27 mouse cellular contexts compared by ENCODE assay signal in the genomic region with DNA sequence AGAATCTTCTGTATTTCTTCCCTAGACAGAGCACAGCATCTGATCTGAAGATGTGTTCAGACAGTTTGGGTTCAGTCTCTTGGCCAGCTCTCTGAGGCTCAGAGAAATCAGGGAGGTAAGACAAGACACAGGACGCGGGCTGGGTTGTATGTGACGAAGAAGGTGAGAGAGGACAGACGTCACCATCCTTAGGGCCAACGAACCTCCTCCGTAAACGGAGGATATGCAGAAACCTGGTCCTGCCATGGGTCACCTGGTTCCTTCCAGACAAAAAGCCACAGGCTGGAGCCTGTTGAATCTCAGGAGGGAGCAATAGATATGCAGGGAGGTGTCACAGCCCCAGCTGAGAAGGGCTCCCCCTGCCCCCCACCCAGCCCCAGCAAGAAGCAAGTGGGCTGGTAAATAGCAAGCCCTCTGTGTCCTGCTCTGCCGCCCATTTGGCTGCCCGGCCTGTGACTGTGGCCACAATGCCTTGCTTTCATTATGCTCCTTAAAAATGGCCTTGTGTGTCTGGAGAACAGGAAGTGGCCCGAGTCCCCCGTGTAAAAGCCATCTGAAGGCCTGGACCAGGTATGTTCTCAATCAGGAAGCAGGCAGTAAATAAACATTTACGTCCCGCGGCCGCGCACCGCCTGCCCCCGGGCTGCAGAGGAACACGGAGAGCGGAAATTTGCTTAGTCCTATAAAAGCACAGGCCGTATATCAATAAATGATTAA. TPM values are rescaled to one million over a fixed set of nuclear protein-coding genes. Genes with fewer than 3 reads are reported as not detected.
DNase-seq lines count a peak whose midpoint lies in the region; ATAC-seq lines count a peak whose summit lies in the region.
"Had no signal": no experiment of that assay in that cellular context is flagged by ENCODE, and none has a peak within 500 bp of the region (broad histone marks: within the 10 kb centered on the region; RNA-seq: fewer than 3 reads in every experiment).

No protein-coding gene starts in this region.

- 37% methylated on average over 21 of the region's 21 CpGs for WGBS in intestine, embryonic 15.5 days
- 42% methylated on average over 21 of the region's 21 CpGs for WGBS in stomach, embryonic 15.5 days

- 0 out of 2 replicates have a peak, but pooled peaks have one; percentile 34 for ATAC-seq in intestine, embryonic 15.5 days
- peak; percentile 38 for ATAC-seq in stomach, embryonic 15.5 days (ENCODE audit: insufficient read depth, low FRiP score, low read depth)
- ATAC-seq: CD4-positive, CD25-positive, alpha-beta regulatory T cell, adult 4 months; inflammation-experienced regulatory T-cells, adult 6 months; midbrain, embryonic 15.5 days had no signal

- H3K4me1 ChIP-seq in intestine, embryonic 15.5 days (replicated peaks): no peaks in the 10 kb centered on the region
- no peaks in the 10 kb centered on the region for H3K4me1 ChIP-seq in stomach, embryonic 15.5 days
- H3K4me1 ChIP-seq: embryonic facial prominence, embryonic 15.5 days; heart, embryonic 15.5 days; liver, embryonic 13.5 days; midbrain, embryonic 15.5 days had no signal

- H3K27ac ChIP-seq in intestine, embryonic 15.5 days: no peak overlapping the region
- H3K27ac ChIP-seq in stomach, embryonic 15.5 days: no peak overlapping the region
- H3K27ac ChIP-seq: embryonic facial prominence, embryonic 15.5 days; forebrain, embryonic 12.5 days; heart, embryonic 15.5 days; liver, embryonic 13.5 days; midbrain, embryonic 15.5 days had no signal

- H3K9me3 ChIP-seq in intestine, embryonic 15.5 days: no peaks in the 10 kb centered on the region
- H3K9me3 ChIP-seq in stomach, embryonic 15.5 days: no peaks in the 10 kb centered on the region
- H3K9me3 ChIP-seq: embryonic facial prominence, embryonic 15.5 days; forebrain, embryonic 12.5 days; heart, embryonic 15.5 days; hindbrain, embryonic 10.5 days; liver, embryonic 13.5 days; midbrain, embryonic 15.5 days had no signal

- H3K36me3 ChIP-seq in intestine, embryonic 15.5 days: no peaks in the 10 kb centered on the region
- no peaks in the 10 kb centered on the region for H3K36me3 ChIP-seq in stomach, embryonic 15.5 days
- H3K36me3 ChIP-seq: embryonic facial prominence, embryonic 15.5 days; forebrain, embryonic 12.5 days; heart, embryonic 15.5 days; hindbrain, embryonic 10.5 days; liver, embryonic 13.5 days; midbrain, embryonic 15.5 days had no signal

- H3K4me3 ChIP-seq in intestine, embryonic 15.5 days (replicated peaks): no peak overlapping the region
- H3K4me3 ChIP-seq in stomach, embryonic 15.5 days (replicated peaks): no peak overlapping the region
- H3K4me3 ChIP-seq: embryonic facial prominence, embryonic 15.5 days; forebrain, embryonic 12.5 days; heart, embryonic 15.5 days; hindbrain, embryonic 10.5 days; liver, embryonic 13.5 days; midbrain, embryonic 15.5 days had no signal

- peak; percentile 27 for DNase-seq in embryo, embryonic 10 days (ENCODE audit: low spot score)
- DNase-seq in embryo, embryonic 9.5 days (ENCODE audit: extremely low spot score): no peak
- peak; percentile 1 for DNase-seq in right cerebral cortex, postnatal 4 days
- DNase-seq in right cerebral cortex, postnatal 25 days: no peak
- no peak for DNase-seq in thymus, postnatal 4 days
- no peak for DNase-seq in adrenal gland, adult 18-20 months (ENCODE audit: low spot score in 2 of 2)
- DNase-seq: adrenal gland, adult 2 months; cerebellum, adult 11 months; cerebellum, postnatal 14 days; kidney, postnatal 4 days; liver, embryonic 13.5 days; right cerebral cortex, adult 18-20 months; spleen, adult 18-20 months had no signal

- no peaks in the 10 kb centered on the region; the same call in 1 of the 2 replicates for H3K27me3 ChIP-seq in intestine, embryonic 15.5 days (replicated peaks)
- no peaks in the 10 kb centered on the region for H3K27me3 ChIP-seq in stomach, embryonic 15.5 days (replicated peaks)
- H3K27me3 ChIP-seq: midbrain, embryonic 15.5 days had no signal

- peak overlapping the region; percentile 15; the same call in 1 of the 2 replicates for H3K4me2 ChIP-seq in intestine, embryonic 15.5 days (replicated peaks)
- H3K4me2 ChIP-seq in stomach, embryonic 15.5 days: 0 out of 2 replicates have a peak overlapping the region, but pooled peaks have one; percentile 0
- H3K4me2 ChIP-seq: embryonic facial prominence, embryonic 15.5 days; forebrain, embryonic 12.5 days; heart, embryonic 15.5 days; liver, embryonic 13.5 days; midbrain, embryonic 15.5 days had no signal

- H3K9ac ChIP-seq in intestine, embryonic 15.5 days: no peak overlapping the region
- no peak overlapping the region for H3K9ac ChIP-seq in stomach, embryonic 15.5 days
- H3K9ac ChIP-seq: embryonic facial prominence, embryonic 15.5 days; forebrain, embryonic 12.5 days; heart, embryonic 15.5 days; liver, embryonic 13.5 days; midbrain, embryonic 15.5 days had no signal

RNA-seq across cellular contexts. Expression of a gene that starts 41.9 kb away (rescaled TPM):
- not detected in 2 replicates for polyA plus RNA-seq in intestine, embryonic 15.5 days (2015; fragmentation: Nextera tagmentation; extraction: Ambion mirVana)
- not detected in 2 replicates for polyA plus RNA-seq in stomach, embryonic 15.5 days (2015; fragmentation: Nextera tagmentation; extraction: Ambion mirVana)
- total RNA-seq in adrenal gland, adult 18-20 months (2021): not detected
- total RNA-seq: adrenal gland, adult 2 months; layer of hippocampus, postnatal 10 days; left cerebral cortex, postnatal 10 days; MEL had no signal
- polyA plus RNA-seq: adrenal gland, adult 2 months; brain, embryonic 14.5 days; CD4-positive, CD25-positive, alpha-beta regulatory T cell, adult 4 months; embryonic facial prominence, embryonic 15.5 days; forebrain, embryonic 12.5 days; heart, embryonic 15.5 days; hindbrain, embryonic 10.5 days; inflammation-experienced regulatory T-cells, adult 6 months; liver, embryonic 13.5 days; lung, embryonic 16.5 days; midbrain, embryonic 15.5 days had no signal

Comparison
In these comparisons a context has a peak if more than half of its experiments do, and no peak if none do; other contexts are left out.
1. DNase-seq: peak in embryo, embryonic 10 days (single experiment) and right cerebral cortex, postnatal 4 days (single experiment); none in embryo, embryonic 9.5 days (single experiment), right cerebral cortex, postnatal 25 days (single experiment), thymus, postnatal 4 days (single experiment) and adrenal gland, adult 18-20 months (0 of 2).